Mouse (Mus musculus): Measurements from ENCODE around the gene Astn2.

The Astn2 gene

DNA sequence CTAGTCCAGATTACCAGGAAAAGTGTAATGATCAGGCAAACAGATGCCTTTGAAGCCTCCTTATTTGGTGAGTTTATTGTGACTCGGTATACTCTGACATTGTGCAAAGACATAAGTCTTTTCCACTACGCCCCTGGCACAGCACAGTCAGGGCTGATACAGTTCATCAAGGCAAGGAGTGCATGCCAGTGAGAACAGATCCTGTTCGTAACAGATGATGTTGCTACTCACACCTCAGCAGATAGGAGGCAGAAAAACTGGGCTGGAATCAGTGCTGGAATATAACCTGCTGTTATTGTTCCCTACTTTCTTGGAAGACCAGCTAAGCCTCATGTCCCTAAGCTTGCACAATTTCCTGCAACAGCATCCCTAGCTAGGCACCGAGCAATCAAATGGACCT lies 565.6 kb downstream of the Astn2 start:
- CTCF ChIA-PET, result no interaction called here

DNA sequence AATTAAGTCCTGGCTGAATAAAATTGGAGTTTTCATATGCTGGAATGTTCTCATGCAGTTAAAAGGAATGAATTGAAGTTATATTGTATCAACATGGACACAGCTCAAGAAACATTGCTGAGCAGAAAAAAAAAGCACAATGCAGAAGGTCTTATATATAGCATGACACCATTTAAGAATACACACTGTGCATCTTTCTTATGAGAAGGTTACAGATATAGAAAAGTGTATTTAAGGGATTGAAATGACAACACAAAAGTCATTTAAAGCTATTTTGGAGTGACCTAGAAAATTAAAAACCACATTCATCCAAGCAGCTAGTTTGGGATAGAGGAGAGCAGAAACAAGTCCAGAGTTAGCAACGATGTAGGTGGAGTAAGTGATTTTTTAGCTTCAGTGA lies 571.4 kb downstream of the Astn2 start:
- CTCF ChIA-PET, result no interaction called here

DNA sequence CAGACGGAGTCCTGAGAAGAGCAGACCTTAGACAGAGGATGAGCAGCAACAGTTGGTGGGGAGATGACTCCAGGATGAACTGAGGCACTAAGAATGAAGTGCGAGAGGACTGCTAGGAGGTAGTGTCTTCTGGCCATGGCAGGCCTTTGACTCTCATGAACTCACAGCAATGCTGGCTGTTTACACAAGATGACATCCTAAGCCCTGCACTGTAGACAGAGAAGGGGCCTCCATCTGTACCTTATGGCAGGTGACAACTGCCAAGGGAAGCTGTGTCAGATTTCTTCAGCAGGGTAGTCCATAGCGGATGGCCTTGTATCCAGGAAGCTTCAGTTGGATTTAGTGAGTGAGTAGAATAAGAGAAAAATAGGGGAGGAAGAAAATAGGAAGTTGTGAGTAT lies 572.5 kb downstream of the Astn2 start:
- CTCF ChIA-PET, result no interaction called here

DNA sequence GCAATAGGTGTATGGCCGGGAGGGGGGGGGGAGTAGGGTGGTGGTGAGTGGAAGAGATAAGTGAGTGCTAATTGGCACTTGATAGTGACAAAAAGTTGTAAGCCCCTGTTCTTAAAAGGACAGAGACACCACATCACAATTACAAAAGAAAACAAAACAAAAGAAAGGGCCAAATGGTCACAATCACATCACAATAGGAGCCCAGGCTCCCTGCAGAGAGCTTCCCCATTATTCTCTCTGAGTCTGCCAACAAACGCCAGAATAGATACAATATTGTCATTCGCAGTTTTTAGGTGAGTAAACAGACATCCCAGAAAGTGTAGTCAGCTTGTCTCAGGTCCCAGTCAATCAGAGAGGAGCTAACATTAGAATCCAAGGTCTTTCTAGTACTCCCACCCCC lies 573.9 kb downstream of the Astn2 start:
- CTCF ChIA-PET, result no interaction called here

GRCm38 (mm10) chr4:65821070-65821469 lies 583.3 kb downstream of the Astn2 start:
- CTCF ChIA-PET, result no interaction called here

- CTCF ChIA-PET, result no interaction called here
Observed at GRCm38 (mm10) chr4:65820236-65820635, 584.2 kb downstream of the Astn2 start.

DNA sequence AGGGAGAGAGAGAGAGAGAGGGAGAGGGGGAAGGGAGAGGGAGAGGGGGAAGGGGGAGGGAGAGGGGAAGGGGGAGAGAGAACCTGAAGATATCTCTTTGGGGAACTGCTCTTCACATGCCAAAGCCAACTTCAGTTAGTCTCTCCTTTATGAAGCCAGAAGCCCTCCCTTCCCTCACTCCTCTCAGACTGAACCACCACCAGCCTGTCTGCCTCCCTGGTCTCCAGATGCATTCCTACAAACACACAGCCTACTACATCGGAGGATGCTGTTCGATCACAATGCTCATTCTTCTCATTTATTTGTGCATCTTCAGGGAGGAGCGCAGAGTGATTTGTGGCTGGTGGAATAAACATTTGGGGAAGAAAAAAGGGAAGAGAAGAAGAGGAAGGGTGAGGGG lies 584.6 kb downstream of the Astn2 start:
- CTCF ChIA-PET, result no interaction called here

DNA sequence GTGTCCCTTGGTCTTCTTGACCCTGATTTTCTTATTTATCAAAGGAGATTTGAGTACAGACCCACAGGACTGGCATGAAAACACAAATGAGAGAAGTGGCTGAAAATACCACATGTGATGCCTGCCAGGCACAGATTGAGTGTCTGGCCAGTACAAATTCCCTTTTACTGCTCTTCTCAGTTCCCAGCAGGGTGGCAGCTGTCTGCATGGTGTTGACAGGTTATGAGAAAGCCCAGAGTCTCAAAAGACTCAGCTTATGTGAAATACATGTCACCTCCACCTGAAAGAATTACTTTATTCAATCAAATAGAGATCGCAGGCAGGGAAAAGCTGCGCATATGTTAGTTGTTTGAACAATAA lies 590.3 kb downstream of the Astn2 start:
- CTCF ChIA-PET, result no interaction called here

- CTCF ChIA-PET, result no interaction called here
Observed at GRCm38 (mm10) chr4:65813500-65814175, 590.8 kb downstream of the Astn2 start.

DNA sequence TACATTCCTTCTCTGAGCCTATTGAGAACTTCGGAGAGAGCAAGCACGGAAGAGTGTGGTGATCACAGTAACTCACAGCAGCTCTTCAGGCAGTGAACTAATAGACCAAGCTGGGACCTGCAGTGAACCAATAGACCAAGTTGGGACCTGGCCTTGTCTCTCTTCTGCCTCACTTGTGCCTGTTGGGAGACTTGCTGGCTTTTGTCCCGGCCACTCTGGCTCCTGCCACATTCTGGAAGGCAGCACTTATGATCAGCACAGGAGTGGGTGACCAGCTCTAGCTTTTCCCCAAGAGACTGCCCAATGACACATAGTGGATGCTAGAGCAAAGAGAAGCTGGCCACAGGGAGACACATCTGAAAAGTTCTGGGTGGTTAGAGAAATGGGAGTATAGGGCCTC lies 597.1 kb downstream of the Astn2 start:
- CTCF ChIA-PET, result interaction anchor here (0.6 kb wide), 1 partner anchor 16 kb away, joined by 9 read pairs; no protein-coding TSS in a partner anchor

DNA sequence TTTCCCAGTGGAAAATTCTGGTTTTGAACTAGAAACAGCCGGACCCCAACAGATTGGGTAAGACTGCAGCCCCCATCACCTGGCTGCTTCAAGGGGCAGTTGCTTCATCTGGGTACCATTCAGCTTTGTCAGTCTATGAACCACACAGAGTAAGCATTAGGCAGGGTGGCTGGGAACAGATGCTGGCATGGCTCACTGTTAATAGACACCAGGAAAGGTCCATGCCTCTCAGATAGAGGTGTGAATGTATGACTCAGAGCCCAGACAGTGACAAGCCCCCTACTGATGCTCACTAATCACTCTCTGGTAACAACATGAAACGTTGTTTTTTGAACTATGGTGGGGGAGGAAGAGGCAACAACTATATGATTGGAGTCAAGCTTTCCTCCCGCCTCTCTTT lies 603.2 kb downstream of the Astn2 start:
- CTCF ChIA-PET, result no interaction called here

DNA sequence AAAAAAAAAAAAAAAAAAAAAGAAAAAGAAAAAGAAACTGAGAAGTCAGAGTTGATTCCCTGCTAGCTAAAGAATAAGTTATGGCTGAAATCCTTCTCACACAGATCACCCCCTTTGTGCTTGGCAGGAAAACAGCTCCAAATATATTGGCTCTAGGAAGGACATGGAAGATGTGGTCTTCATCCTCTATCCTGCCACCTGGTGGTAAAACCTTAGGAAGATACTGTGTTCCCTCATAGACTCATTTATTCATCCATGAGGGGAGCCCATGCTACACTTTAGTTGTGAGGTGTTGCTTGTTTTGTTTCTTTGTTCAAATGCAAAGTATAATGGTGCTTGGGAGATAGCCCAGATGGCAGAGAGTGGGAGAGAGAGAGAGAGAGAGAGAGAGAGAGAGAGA lies 613.4 kb downstream of the Astn2 start:
- CTCF ChIA-PET, result interaction anchor here (0.5 to 0.7 kb wide), 2 partner anchors 12 to 16 kb away, joined by 3 to 9 read pairs; no protein-coding TSS in a partner anchor

- CTCF ChIA-PET, result no interaction called here
Observed at GRCm38 (mm10) chr4:65773368-65774010, 630.9 kb downstream of the Astn2 start.

- CTCF ChIA-PET, result no interaction called here
Observed at GRCm38 (mm10) chr4:65770952-65771351, 633.5 kb downstream of the Astn2 start.

GRCm38 (mm10) chr4:65767919-65768318 lies 636.5 kb downstream of the Astn2 start:
- CTCF ChIA-PET, result no interaction called here

DNA sequence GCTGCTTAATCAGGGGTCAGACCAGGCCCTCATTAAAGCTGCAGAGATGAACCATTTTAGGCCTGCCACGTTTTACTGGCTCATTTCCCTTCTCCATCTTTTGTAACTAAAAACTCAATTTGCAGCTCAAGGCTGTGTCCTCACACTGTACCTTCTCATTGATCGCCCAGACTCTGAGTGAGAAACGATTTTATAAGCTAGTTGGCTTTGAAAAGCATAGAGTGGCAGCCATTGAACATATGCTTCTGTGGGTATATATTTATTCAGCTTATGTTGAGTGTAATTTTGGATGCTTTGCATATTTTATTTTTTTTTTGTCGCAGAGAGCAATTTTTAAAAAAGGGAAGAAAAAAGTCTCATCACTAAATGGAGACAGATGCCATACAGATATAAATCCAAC lies 637.0 kb downstream of the Astn2 start:
- CTCF ChIA-PET, result no interaction called here

- CTCF ChIA-PET, result no interaction called here
Observed at GRCm38 (mm10) chr4:65765312-65765711, 639.1 kb downstream of the Astn2 start.

- CTCF ChIA-PET, result no interaction called here
Observed at GRCm38 (mm10) chr4:65764275-65764674, 640.1 kb downstream of the Astn2 start.

DNA sequence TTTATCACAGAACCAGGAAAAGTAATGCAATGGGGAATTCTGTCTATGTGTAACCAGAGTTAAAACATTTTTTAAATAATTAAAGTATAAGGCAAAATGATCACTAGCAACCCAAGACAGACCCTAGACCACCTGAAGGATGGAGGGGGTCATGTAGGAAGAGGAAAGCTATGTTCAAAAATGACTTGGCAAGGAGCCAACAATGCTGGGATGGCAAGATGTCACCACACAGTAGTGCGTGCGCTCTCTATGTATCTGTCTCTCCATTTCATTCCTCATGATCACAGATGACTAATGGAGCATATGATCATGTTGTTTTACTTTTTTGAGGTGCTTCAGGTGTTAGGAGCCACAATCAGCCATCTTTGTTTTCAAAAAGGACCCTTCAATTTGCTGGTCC lies 640.6 kb downstream of the Astn2 start:
- CTCF ChIA-PET, result no interaction called here

- CTCF ChIA-PET, result no interaction called here
Observed at GRCm38 (mm10) chr4:65762116-65762515, 642.3 kb downstream of the Astn2 start.

DNA sequence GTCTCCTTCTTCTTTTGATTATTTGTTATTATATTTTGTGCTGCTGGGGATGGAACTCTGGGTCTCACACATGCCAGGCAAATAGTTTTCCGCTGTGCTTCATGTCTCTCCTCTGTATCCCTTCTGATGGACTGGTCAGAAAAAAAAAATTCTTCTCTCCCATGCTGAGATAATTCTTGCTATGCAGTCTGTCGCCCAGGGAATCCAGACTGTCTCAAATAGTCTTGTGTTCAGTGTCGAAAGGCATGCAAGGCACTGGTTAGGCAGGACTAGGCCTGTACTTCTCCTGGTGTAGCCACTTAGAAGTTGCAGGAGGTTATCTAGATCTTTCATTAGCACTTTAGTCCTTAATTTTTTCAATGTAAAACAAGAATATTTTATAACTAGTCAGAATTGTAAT lies 642.8 kb downstream of the Astn2 start:
- CTCF ChIA-PET, result no interaction called here

DNA sequence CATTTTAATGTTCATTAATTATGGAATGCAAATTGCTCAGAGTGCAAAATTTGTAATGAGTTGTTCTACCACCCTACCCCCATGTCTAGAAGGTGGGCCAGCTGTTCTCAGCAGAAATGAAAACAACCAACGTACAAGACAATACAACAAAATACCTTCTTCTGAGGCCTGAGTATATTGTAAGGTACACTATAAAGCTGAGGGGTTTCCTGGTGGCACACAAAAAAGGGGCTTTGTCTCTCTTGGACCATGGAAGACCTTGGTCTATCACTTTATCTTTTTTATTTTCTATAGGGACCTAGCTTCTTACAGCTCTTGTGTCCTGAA lies 645.6 kb downstream of the Astn2 start:
- CTCF ChIA-PET, result no interaction called here

DNA sequence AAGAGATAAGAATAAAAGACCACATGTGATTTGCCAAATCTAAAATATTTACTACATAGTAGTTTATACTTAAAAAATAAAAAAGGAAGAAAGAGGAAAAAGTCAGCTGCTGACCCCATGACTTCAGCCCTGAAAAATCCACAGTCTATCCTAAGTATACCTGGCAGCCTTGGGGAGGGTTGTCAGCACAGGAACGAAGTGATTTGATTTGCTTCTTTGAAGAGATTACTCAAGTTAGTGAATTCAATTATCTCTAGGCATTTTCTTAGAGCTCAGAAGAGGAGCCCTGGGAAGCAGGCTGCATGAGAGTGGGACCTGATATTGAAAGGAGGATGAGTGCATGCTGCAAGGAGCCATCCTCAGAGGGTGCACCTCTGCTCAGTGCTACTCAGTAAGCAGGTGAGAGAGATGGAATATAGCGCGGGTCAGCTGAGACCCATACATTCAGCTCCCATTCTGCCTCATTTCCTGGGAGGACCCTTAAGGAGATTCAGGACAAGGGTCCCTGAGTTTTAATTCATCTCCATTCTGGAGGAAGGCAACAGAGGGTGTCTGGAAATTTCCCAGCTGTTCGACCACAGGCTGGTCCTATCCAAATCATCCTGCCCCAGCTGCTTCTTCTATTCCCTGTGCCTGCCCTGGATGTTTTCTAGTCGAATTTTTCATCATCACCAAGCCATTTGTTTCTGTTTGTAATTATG lies 646.1 kb downstream of the Astn2 start:
- CTCF ChIA-PET, result no interaction called here

DNA sequence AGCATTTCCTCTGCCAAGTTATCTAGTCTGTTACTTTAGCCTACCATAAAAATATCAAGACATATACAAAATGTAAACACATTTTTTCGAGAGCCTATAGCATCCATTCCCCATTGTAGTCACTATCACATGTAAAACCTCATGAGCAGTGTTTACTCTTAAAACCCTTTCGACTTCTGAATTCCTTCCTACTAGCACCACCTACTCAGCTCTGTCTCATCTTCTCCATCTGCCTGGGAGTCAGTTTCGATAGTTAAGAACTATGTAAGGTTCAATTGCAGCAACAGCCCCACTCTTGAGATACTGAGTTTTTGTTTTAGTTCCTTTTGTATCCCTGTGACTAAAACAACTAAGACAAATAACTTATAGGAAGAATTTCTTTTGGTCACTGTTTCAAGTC lies 651.5 kb downstream of the Astn2 start:
- CTCF ChIA-PET, result no interaction called here

All from spleen, embryonic (tissue).